Mouse (Mus musculus): Measurements from ENCODE around the gene Wdr17.
"Not testable (repeated sequence)": the region's sequence is repeated elsewhere in the genome, so short reads cannot be mapped to it uniquely, and the experiment has no call there.

Wdr17 gene

GRCm38 (mm10) chr8:54791858-54792698 is 94.9 kb downstream of the Wdr17 start:
- no peak for DNase-seq (ENCODE audit: low spot score)

- peak; percentile 87 for DNase-seq (ENCODE audit: low spot score)
Measured at GRCm38 (mm10) chr8:54780134-54780942, 106.6 kb downstream of the Wdr17 start.

GRCm38 (mm10) chr8:54779317-54780133 is 107.5 kb downstream of the Wdr17 start:
- peak; percentile 65 for DNase-seq (ENCODE audit: low spot score)

- no peak for DNase-seq (ENCODE audit: low spot score)
Measured at GRCm38 (mm10) chr8:54777012-54777411, 110.0 kb downstream of the Wdr17 start.

- DNase-seq (ENCODE audit: low spot score): no peak
Measured at GRCm38 (mm10) chr8:54776241-54776640, 110.7 kb downstream of the Wdr17 start.

- no peak for DNase-seq (ENCODE audit: low spot score)
Measured at GRCm38 (mm10) chr8:54757646-54758045, 129.3 kb downstream of the Wdr17 start.

- peak; percentile 21 for DNase-seq (ENCODE audit: low spot score)
Measured at GRCm38 (mm10) chr8:54736660-54737312, 150.2 kb downstream of the Wdr17 start.

GRCm38 (mm10) chr8:54724668-54725035 is 162.3 kb downstream of the Wdr17 start:
- DNase-seq (ENCODE audit: low spot score): no peak

GRCm38 (mm10) chr8:54723976-54724667 is 162.9 kb downstream of the Wdr17 start:
- peak; percentile 97 for DNase-seq (ENCODE audit: low spot score)

- no peak for DNase-seq (ENCODE audit: low spot score)
Measured at GRCm38 (mm10) chr8:54718515-54718914, 168.5 kb downstream of the Wdr17 start.

GRCm38 (mm10) chr8:54705743-54706142 is 181.2 kb downstream of the Wdr17 start:
- peak; percentile 41 for DNase-seq (ENCODE audit: low spot score)

GRCm38 (mm10) chr8:54671806-54672205 is 215.2 kb downstream of the Wdr17 start:
- DNase-seq (ENCODE audit: low spot score): no peak

GRCm38 (mm10) chr8:54667756-54668155 is 219.2 kb downstream of the Wdr17 start:
- DNase-seq (ENCODE audit: low spot score): no peak

- peak; percentile 72 for DNase-seq (ENCODE audit: low spot score)
Measured at GRCm38 (mm10) chr8:54660675-54661074, 226.3 kb downstream of the Wdr17 start.

GRCm38 (mm10) chr8:54659703-54660102 is 227.3 kb downstream of the Wdr17 start:
- no peak for DNase-seq (ENCODE audit: low spot score)

GRCm38 (mm10) chr8:54638634-54639033 is 248.3 kb downstream of the Wdr17 start:
- no peak for DNase-seq (ENCODE audit: low spot score)

GRCm38 (mm10) chr8:54616710-54617109 is 270.3 kb downstream of the Wdr17 start:
- DNase-seq (ENCODE audit: low spot score): not testable (repeated sequence)

- no peak for DNase-seq (ENCODE audit: low spot score)
Measured at GRCm38 (mm10) chr8:54610238-54610637, 276.7 kb downstream of the Wdr17 start.

GRCm38 (mm10) chr8:54609336-54609735 is 277.6 kb downstream of the Wdr17 start:
- DNase-seq (ENCODE audit: low spot score): no peak

GRCm38 (mm10) chr8:54603440-54603839 is 283.5 kb downstream of the Wdr17 start:
- DNase-seq (ENCODE audit: low spot score): no peak

GRCm38 (mm10) chr8:54600671-54601251 is 286.2 kb downstream of the Wdr17 start, which contains the start of gene Spata4:
Gene Spata4 (plus strand): TSS chr8:54600781.
- DNase-seq (ENCODE audit: low spot score): peak; percentile 82

Measured in embryo, embryonic 10.5 days (tissue).